Mouse (Mus musculus) right cerebral cortex, postnatal 25 days (tissue): Measurements from ENCODE around the gene Igf1r.

Experiments used
- DNase-seq: peaks from one replicate; pipeline ENCODE4 v3.0.0; 2022

Igf1r gene

GRCm38 (mm10) chr7:68059690-68060089 is 107.1 kb downstream of the Igf1r start:
- no peak for DNase-seq

GRCm38 (mm10) chr7:68061434-68061833 is 108.8 kb downstream of the Igf1r start:
- no peak for DNase-seq

- no peak for DNase-seq
These were observed 109.7 kb downstream of the Igf1r start for GRCm38 (mm10) chr7:68062170-68062848.

- DNase-seq: no peak
These were observed 110.2 kb downstream of the Igf1r start for GRCm38 (mm10) chr7:68062849-68063208.

GRCm38 (mm10) chr7:68063711-68064110 is 111.1 kb downstream of the Igf1r start:
- no peak for DNase-seq

- no peak for DNase-seq
These were observed 111.5 kb downstream of the Igf1r start for GRCm38 (mm10) chr7:68064120-68064519.

- DNase-seq: no peak
These were observed 112.2 kb downstream of the Igf1r start for GRCm38 (mm10) chr7:68064647-68065362.

GRCm38 (mm10) chr7:68065904-68066303 is 113.3 kb downstream of the Igf1r start:
- DNase-seq: no peak

- no peak for DNase-seq
These were observed 114.7 kb downstream of the Igf1r start for GRCm38 (mm10) chr7:68067321-68067720.

GRCm38 (mm10) chr7:68069324-68069723 is 116.7 kb downstream of the Igf1r start:
- no peak for DNase-seq

- DNase-seq: no peak
These were observed 117.4 kb downstream of the Igf1r start for GRCm38 (mm10) chr7:68070030-68070429.

GRCm38 (mm10) chr7:68070626-68071025 is 118.0 kb downstream of the Igf1r start:
- no peak for DNase-seq

- no peak for DNase-seq
These were observed 118.4 kb downstream of the Igf1r start for GRCm38 (mm10) chr7:68071050-68071449.

- DNase-seq: no peak
These were observed 119.1 kb downstream of the Igf1r start for GRCm38 (mm10) chr7:68071749-68072148.

GRCm38 (mm10) chr7:68072524-68073459 is 120.2 kb downstream of the Igf1r start:
- no peak for DNase-seq

GRCm38 (mm10) chr7:68073460-68073806 is 120.8 kb downstream of the Igf1r start:
- DNase-seq: no peak

GRCm38 (mm10) chr7:68074748-68075147 is 122.1 kb downstream of the Igf1r start:
- no peak for DNase-seq

GRCm38 (mm10) chr7:68075401-68075800 is 122.8 kb downstream of the Igf1r start:
- no peak for DNase-seq

- no peak for DNase-seq
These were observed 127.7 kb downstream of the Igf1r start for GRCm38 (mm10) chr7:68080122-68080845.

- no peak for DNase-seq
These were observed 132.7 kb downstream of the Igf1r start for GRCm38 (mm10) chr7:68085338-68085737.

- no peak for DNase-seq
These were observed 133.3 kb downstream of the Igf1r start for GRCm38 (mm10) chr7:68085870-68086341.

GRCm38 (mm10) chr7:68087496-68087895 is 134.9 kb downstream of the Igf1r start:
- no peak for DNase-seq

- DNase-seq: peak; percentile 37
These were observed 136.2 kb downstream of the Igf1r start for GRCm38 (mm10) chr7:68088825-68089224.
